Comparison of ENCODE assay signal across 7 mouse cellular contexts in genomic region chr17:32634972-32635314, GRCm38 (mm10). TPM values are rescaled to one million over a fixed set of nuclear protein-coding genes. Genes with fewer than 3 reads are reported as not detected.
A peak's percentile ranks its signal among the peaks of the same experiment; 100 is the strongest.
DNase-seq lines count a peak whose midpoint lies in the region; ATAC-seq lines count a peak whose summit lies in the region.

No protein-coding gene starts in this region.

- H3K27ac ChIP-seq in intestine, embryonic 15.5 days: no peak overlapping the region
- H3K27ac ChIP-seq in midbrain, embryonic 10.5 days (replicated peaks): peak overlapping the region; percentile 68; the same call in 1 of the 2 replicates

- intact Hi-C loops in gastrocnemius, postnatal 36 days (cut with DNase I): loop anchor here (10.0 kb wide), 1 partner anchor 320 kb away; no protein-coding TSS in a partner anchor
- intact Hi-C loops in left cerebral cortex, postnatal 25 days (cut with DNase I): loop anchor here (5.0 kb wide), 2 partner anchors 83 to 307 kb away; no protein-coding TSS in a partner anchor

- under 1% methylated on average over 17 of the region's 17 CpGs for WGBS in intestine, embryonic 15.5 days
- WGBS in midbrain, embryonic 10.5 days: 3% methylated on average over 17 of the region's 17 CpGs

- H3K4me3 ChIP-seq in intestine, embryonic 15.5 days (replicated peaks): peak overlapping the region; percentile 35
- peak overlapping the region; percentile 53 for H3K4me3 ChIP-seq in midbrain, embryonic 10.5 days

- peak overlapping the region; percentile 17; the same call in 1 of the 2 replicates for H3K9ac ChIP-seq in intestine, embryonic 15.5 days

- 0 out of 2 replicates have a peak, but pooled peaks cover 3% of the 10 kb centered on the region for H3K4me1 ChIP-seq in intestine, embryonic 15.5 days (replicated peaks)
- H3K4me1 ChIP-seq in midbrain, embryonic 10.5 days: 0 out of 2 replicates have a peak, but pooled peaks cover 8% of the 10 kb centered on the region

- H3K36me3 ChIP-seq in intestine, embryonic 15.5 days: no peaks in the 10 kb centered on the region
- no peaks in the 10 kb centered on the region for H3K36me3 ChIP-seq in midbrain, embryonic 10.5 days

- no peaks in the 10 kb centered on the region for H3K27me3 ChIP-seq in intestine, embryonic 15.5 days (replicated peaks)
- no peaks in the 10 kb centered on the region; the same call in 1 of the 2 replicates for H3K27me3 ChIP-seq in midbrain, embryonic 10.5 days (ENCODE audit: low read depth, poor library complexity, severe bottlenecking)

- H3K9me3 ChIP-seq in intestine, embryonic 15.5 days: no peaks in the 10 kb centered on the region
- H3K9me3 ChIP-seq in midbrain, embryonic 10.5 days (replicated peaks): no peaks in the 10 kb centered on the region

- H3K4me2 ChIP-seq in intestine, embryonic 15.5 days (replicated peaks): peak overlapping the region; percentile 71

- peak; percentile 83 to 96 for DNase-seq in adrenal gland, adult (ENCODE audit: inconsistent age in 2 of 2, low spot score in 1 of 2)
- peak; percentile 93 for DNase-seq in embryo, embryonic 10.5 days (ENCODE audit: low spot score)
- DNase-seq in gastrocnemius, postnatal 36 days: peak; percentile 54 to 69
- peak; percentile 80 to 82 for DNase-seq in left cerebral cortex, postnatal 25 days (ENCODE audit: low spot score in 2 of 2)
- peak; percentile 91 for DNase-seq in midbrain, embryonic 10.5 days (ENCODE audit: low spot score)
- peak; percentile 90 for DNase-seq in right cerebral cortex, postnatal 4 days

- ATAC-seq in intestine, embryonic 15.5 days: peak; percentile 93

RNA-seq across cellular contexts. Expression of gene Cyp4f37, which starts 13.8 kb away (rescaled TPM):
- not detected for total RNA-seq in gastrocnemius, postnatal 36 days (2021)
- polyA plus RNA-seq in intestine, embryonic 15.5 days (2015; fragmentation: Nextera tagmentation; extraction: Ambion mirVana): not detected in 2 replicates
- not detected for total RNA-seq in left cerebral cortex, postnatal 25 days (2021)
- 0.42 TPM in 1 of 2 replicates, not detected in the other for polyA plus RNA-seq in midbrain, embryonic 10.5 days (2016; fragmentation: Nextera tagmentation; extraction: Ambion mirVana)

RNA-seq across cellular contexts. Expression of gene Cyp4f40, which starts 23.8 kb away (rescaled TPM):
- total RNA-seq in gastrocnemius, postnatal 36 days (2021): not detected
- 13.4 and 16.8 TPM in 2 replicates for polyA plus RNA-seq in intestine, embryonic 15.5 days (2015; fragmentation: Nextera tagmentation; extraction: Ambion mirVana)
- not detected for total RNA-seq in left cerebral cortex, postnatal 25 days (2021)
- polyA plus RNA-seq in midbrain, embryonic 10.5 days (2016; fragmentation: Nextera tagmentation; extraction: Ambion mirVana): not detected in 2 replicates

RNA-seq across cellular contexts. Expression of gene Cyp4f15, which starts 50.5 kb away (rescaled TPM):
- total RNA-seq in gastrocnemius, postnatal 36 days (2021): not detected
- polyA plus RNA-seq in intestine, embryonic 15.5 days (2015; fragmentation: Nextera tagmentation; extraction: Ambion mirVana): 0.60 and 0.72 TPM in 2 replicates
- 10 to 100 TPM; 19.0 to 22.0 TPM for total RNA-seq in left cerebral cortex, postnatal 25 days (2021)
- 1.8 and 1.9 TPM in 2 replicates for polyA plus RNA-seq in midbrain, embryonic 10.5 days (2016; fragmentation: Nextera tagmentation; extraction: Ambion mirVana)

Comparison
In these comparisons a context has a peak if more than half of its experiments do, and no peak if none do; other contexts are left out.
1. RNA of gene Cyp4f15, which starts 50.5 kb away (total RNA-seq): 19.0 to 22.0 TPM in left cerebral cortex, postnatal 25 days; not detected in gastrocnemius, postnatal 36 days; every median in the first group is over 10 times any median in the second.
2. Peak in every context shown above with its lines, with median percentiles within 50 percentile points of each other: DNase-seq.